19 mouse cellular contexts compared by ENCODE assay signal in the genomic region with DNA sequence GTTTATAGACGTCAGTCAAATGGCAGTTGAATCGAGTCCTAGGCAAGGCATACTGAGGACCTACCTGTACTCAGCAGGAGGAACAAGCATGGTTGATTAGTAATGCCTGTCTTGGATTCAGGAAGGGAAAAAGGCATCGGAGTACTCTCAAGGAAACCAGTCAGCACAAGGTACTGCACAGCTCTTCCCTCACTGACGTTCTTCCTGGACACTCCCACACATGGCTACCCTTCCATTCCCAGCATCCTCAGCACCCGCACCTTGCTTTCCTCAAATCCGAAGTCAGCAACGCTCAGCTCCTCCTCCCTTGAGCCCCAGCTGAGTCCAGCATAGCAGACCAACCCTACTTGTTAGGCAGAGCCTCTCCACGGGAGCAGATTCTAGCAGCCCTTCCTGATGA.
DNase-seq lines count a peak whose midpoint lies in the region; ATAC-seq and TF ChIP-seq lines count a peak whose summit lies in the region.
"Had no signal": no experiment of that assay in that cellular context is flagged by ENCODE, and none has a peak within 500 bp of the region (broad histone marks: within the 10 kb centered on the region; RNA-seq: fewer than 3 reads in every experiment).

No protein-coding gene starts in this region.

- peaks cover 37% of the 10 kb centered on the region for H3K4me1 ChIP-seq in midbrain, embryonic 15.5 days
- H3K4me1 ChIP-seq in midbrain, embryonic 16.5 days (ENCODE audit: control insufficient read depth, insufficient read depth, low read length) = peaks cover 12% of the 10 kb centered on the region; the same call in 1 of the 2 replicates
- H3K4me1 ChIP-seq in kidney, postnatal 0 days (replicated peaks; ENCODE audit: insufficient read depth, low read length) = no peaks in the 10 kb centered on the region
- H3K4me1 ChIP-seq: limb, embryonic 15.5 days had no signal

- ATAC-seq in midbrain, embryonic 15.5 days (replicated peaks) = 0 out of 2 replicates have a peak, but pooled peaks have one; percentile 2
- ATAC-seq in midbrain, embryonic 16.5 days = no peak
- ATAC-seq in kidney, postnatal 0 days (replicated peaks; ENCODE audit: low FRiP score, low read depth) = peak; percentile 47; the same call in 1 of the 2 replicates
- ATAC-seq: liver, postnatal 0 days had no signal

- H3K9me3 ChIP-seq in midbrain, embryonic 15.5 days = no peaks in the 10 kb centered on the region
- H3K9me3 ChIP-seq in midbrain, embryonic 16.5 days (replicated peaks; ENCODE audit: control insufficient read depth, low read length, poor library complexity, severe bottlenecking) = no peaks in the 10 kb centered on the region
- no peaks in the 10 kb centered on the region for H3K9me3 ChIP-seq in kidney, postnatal 0 days (replicated peaks; ENCODE audit: low read length)
- H3K9me3 ChIP-seq: embryonic facial prominence, embryonic 13.5 days; heart, embryonic 15.5 days; hindbrain, embryonic 12.5 days; limb, embryonic 15.5 days; midbrain, embryonic 10.5 days; neural tube, embryonic 15.5 days had no signal

- H3K27ac ChIP-seq in midbrain, embryonic 15.5 days = no peak overlapping the region
- no peak overlapping the region for H3K27ac ChIP-seq in midbrain, embryonic 16.5 days (ENCODE audit: low read length)
- H3K27ac ChIP-seq in kidney, postnatal 0 days = 0 out of 2 replicates have a peak overlapping the region, but pooled peaks have one; percentile 6
- H3K27ac ChIP-seq: embryonic facial prominence, embryonic 13.5 days; heart, embryonic 15.5 days; left cerebral cortex, adult 2 months; limb, embryonic 15.5 days; neural tube, embryonic 15.5 days had no signal

- 51% methylated on average over 8 of the region's 8 CpGs for WGBS in midbrain, embryonic 15.5 days
- WGBS in midbrain, embryonic 16.5 days = 57% methylated on average over 8 of the region's 8 CpGs
- 35% methylated on average over 8 of the region's 8 CpGs for WGBS in kidney, postnatal 0 days

- H3K4me3 ChIP-seq in midbrain, embryonic 15.5 days = no peak overlapping the region
- H3K4me3 ChIP-seq in midbrain, embryonic 16.5 days (ENCODE audit: low read depth, low read length) = no peak overlapping the region
- no peak overlapping the region for H3K4me3 ChIP-seq in kidney, postnatal 0 days (replicated peaks; ENCODE audit: low read depth, low read length)
- H3K4me3 ChIP-seq: embryonic facial prominence, embryonic 13.5 days; heart, embryonic 15.5 days; hindbrain, embryonic 12.5 days; left cerebral cortex, adult 2 months; limb, embryonic 15.5 days; midbrain, embryonic 10.5 days; myocyte; neural tube, embryonic 15.5 days had no signal

- H3K27me3 ChIP-seq in midbrain, embryonic 15.5 days (replicated peaks) = 0 out of 2 replicates have a peak, but pooled peaks cover 3% of the 10 kb centered on the region
- H3K27me3 ChIP-seq in midbrain, embryonic 16.5 days (ENCODE audit: control insufficient read depth, insufficient read depth, low read depth, low read length) = no peaks in the 10 kb centered on the region
- H3K27me3 ChIP-seq in kidney, postnatal 0 days (ENCODE audit: insufficient read depth, low read length) = no peaks in the 10 kb centered on the region
- H3K27me3 ChIP-seq: hindbrain, embryonic 12.5 days; neural tube, embryonic 15.5 days had no signal

- no peak overlapping the region for H3K9ac ChIP-seq in midbrain, embryonic 15.5 days
- H3K9ac ChIP-seq in midbrain, embryonic 16.5 days (ENCODE audit: low read depth, low read length) = no peak overlapping the region
- no peak overlapping the region for H3K9ac ChIP-seq in kidney, postnatal 0 days (ENCODE audit: low read depth, low read length)
- H3K9ac ChIP-seq: embryonic facial prominence, embryonic 13.5 days; forebrain, postnatal 0 days; heart, embryonic 15.5 days; hindbrain, embryonic 12.5 days; limb, embryonic 15.5 days; liver, postnatal 0 days; neural tube, embryonic 15.5 days had no signal

- H3K36me3 ChIP-seq in midbrain, embryonic 15.5 days (replicated peaks) = no peaks in the 10 kb centered on the region
- H3K36me3 ChIP-seq in midbrain, embryonic 16.5 days (ENCODE audit: control insufficient read depth, insufficient read depth, low read length) = no peaks in the 10 kb centered on the region
- no peaks in the 10 kb centered on the region for H3K36me3 ChIP-seq in kidney, postnatal 0 days (ENCODE audit: insufficient read depth, low read length)
- H3K36me3 ChIP-seq: embryonic facial prominence, embryonic 13.5 days; heart, embryonic 15.5 days; hindbrain, embryonic 12.5 days; limb, embryonic 15.5 days; midbrain, embryonic 10.5 days; neural tube, embryonic 15.5 days had no signal

- no peak for TF ChIP-seq CTCF in kidney, postnatal 0 days (IDR thresholded peaks at IDR 0.05; ENCODE audit: low read depth)

- H3K4me2 ChIP-seq in midbrain, embryonic 15.5 days = no peak overlapping the region
- no peak overlapping the region for H3K4me2 ChIP-seq in midbrain, embryonic 16.5 days (ENCODE audit: low read length)
- peak overlapping the region; percentile 7; the same call in 1 of the 2 replicates for H3K4me2 ChIP-seq in kidney, postnatal 0 days (ENCODE audit: low read length)
- H3K4me2 ChIP-seq: embryonic facial prominence, embryonic 13.5 days; heart, embryonic 15.5 days; hindbrain, embryonic 12.5 days; limb, embryonic 15.5 days; neural tube, embryonic 15.5 days had no signal

- DNase-seq in ZHBTc4 (ENCODE audit: low read depth, low spot score) = peak; percentile 74
- peak; percentile 6 for DNase-seq in kidney, postnatal 0 days (ENCODE audit: low spot score)
- no peak for DNase-seq in layer of hippocampus, postnatal 10 days (ENCODE audit: low spot score in 2 of 2)
- no peak for DNase-seq in embryo, embryonic 10.5 days (ENCODE audit: low spot score)
- DNase-seq in adrenal gland, postnatal 10 days = no peak
- DNase-seq: adrenal gland, postnatal 14 days; liver, postnatal 0 days; lung, postnatal 36 days had no signal

Comparison
In these comparisons a context has a peak if more than half of its experiments do, and no peak if none do; other contexts are left out.
1. DNase-seq: peak in ZHBTc4 (single experiment) and kidney, postnatal 0 days (single experiment); none in layer of hippocampus, postnatal 10 days (0 of 2), embryo, embryonic 10.5 days (single experiment) and adrenal gland, postnatal 10 days (single experiment).